Mouse (Mus musculus) layer of hippocampus, adult 9-10 months (tissue): ENCODE measurements around the gene Olfr867.

ENCODE experiments used
- DNase-seq: peaks from one replicate; pipeline ENCODE4 v3.0.0; 2022; ENCODE audit warnings: low spot score

Gene Olfr867

GRCm38 (mm10) chr9:20057462-20057861 is at the start of gene Olfr867:
TSS of gene Olfr867 (minus strand) at chr9:20057562.
- DNase-seq, result no peak

- DNase-seq, result no peak
Measured at GRCm38 (mm10) chr9:20098326-20098725, 41.0 kb upstream of the Olfr867 start, which contains the start of gene Olfr868. TSS of gene Olfr868 (plus strand) at chr9:20098626.

- DNase-seq, result no peak
Measured at GRCm38 (mm10) chr9:20073523-20074177, 16.3 kb upstream of the Olfr867 start.

GRCm38 (mm10) chr9:20071291-20071690 is 13.9 kb upstream of the Olfr867 start:
- no peak for DNase-seq

GRCm38 (mm10) chr9:20070236-20070635 is 12.9 kb upstream of the Olfr867 start:
- no peak for DNase-seq

- no peak for DNase-seq
Measured at GRCm38 (mm10) chr9:20047964-20048363, 9.4 kb downstream of the Olfr867 start.

GRCm38 (mm10) chr9:20027935-20028334 is 29.4 kb downstream of the Olfr867 start, which contains the start of gene Olfr866:
TSS of gene Olfr866 (minus strand) at chr9:20028035.
- no peak for DNase-seq
